Mouse (Mus musculus) liver, embryonic 14 days (tissue): ENCODE data around the gene Spdl1. TPM values are rescaled to one million over a fixed set of nuclear protein-coding genes. Genes with fewer than 3 reads are reported as not detected.

Experiments
- polyA plus RNA-seq: library from polyadenylated mRNA; depleted of rRNA; stranded (reverse); fragments of >200 nt; gene quantifications from 2 replicates; pipeline ENCODE4 v1.2.3, GENCODE M21; 2012; rRNA removed

Spdl1 gene
- polyA plus RNA-seq = 14.1 and 15.4 TPM in 2 replicates

DNA sequence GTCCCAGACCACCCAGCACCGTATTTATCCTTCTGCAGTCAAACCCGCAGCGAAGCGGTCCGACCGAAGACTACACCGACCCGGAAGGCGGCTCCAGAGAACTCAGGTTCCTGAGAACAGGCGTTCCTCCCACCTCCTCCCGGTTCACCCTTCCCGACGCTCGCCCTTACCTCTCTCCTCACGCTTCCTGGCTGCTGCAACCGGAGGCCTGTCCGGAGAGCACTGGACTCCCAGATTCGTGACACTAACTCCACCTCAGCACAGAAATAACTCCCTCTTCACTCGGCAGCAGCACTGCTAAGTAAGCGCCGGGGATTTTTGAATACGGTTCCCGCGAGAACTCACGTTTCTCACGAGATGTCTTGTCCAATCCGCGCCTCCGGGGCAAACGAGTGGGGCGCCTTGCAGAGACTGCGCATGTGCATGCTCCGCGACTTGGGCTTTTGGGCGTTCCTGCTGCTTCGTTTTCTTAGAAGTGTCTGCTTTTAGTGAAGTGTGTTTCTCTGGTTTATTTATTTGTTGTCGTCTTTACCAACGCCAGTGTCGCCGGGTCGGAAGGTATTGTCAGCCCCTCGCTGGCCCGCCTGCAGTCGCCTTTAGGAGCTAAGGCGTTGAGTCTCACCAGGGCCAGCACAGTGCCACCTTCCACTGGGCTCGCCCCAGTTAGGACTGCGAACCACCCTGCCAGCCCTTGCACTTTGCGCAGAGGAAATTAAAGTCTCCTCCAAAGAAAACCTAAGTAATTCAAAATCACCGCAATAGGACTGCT is at the start of gene Spdl1:
Gene Spdl1 (minus strand): TSS at position 324 of the 769 bp plus-strand sequence.

DNA sequence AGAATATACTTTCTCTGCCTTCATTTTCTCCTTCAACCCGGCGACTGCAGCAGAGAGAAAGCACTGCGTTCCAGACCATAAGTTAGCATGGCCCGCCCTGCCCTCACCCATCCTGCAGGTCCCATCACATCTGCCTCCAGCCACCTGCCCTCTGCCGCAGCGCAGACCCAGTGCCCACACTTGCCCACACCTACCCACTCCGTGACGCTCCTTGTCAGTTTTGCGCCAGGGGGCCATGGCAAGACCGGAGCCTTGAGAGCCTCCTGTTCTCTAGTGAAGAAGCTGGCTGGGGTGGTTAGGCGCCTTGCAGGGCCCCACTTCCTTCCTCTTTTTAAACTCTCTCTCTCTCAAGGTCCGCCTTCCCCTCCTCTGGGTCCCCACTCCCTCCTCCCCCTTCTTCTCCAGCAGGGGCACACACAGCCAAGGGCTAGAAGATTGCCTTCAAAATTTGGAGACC is 49.8 kb downstream of the Spdl1 start, which contains the start of gene Dock2:
Gene Dock2 (minus strand): TSS at position 306 of the 457 bp plus-strand sequence.

Other genes starting within 250 kb of the Spdl1 start
- gene Dock2, start 49.7 kb downstream of the Spdl1 start, polyA plus RNA-seq = 1.9 and 2.5 TPM in 2 replicates